Mouse (Mus musculus) ES-Bruce4 (cell line): ENCODE results near the gene Lhfpl2. TPM values are rescaled to one million over a fixed set of nuclear protein-coding genes. Genes with fewer than 3 reads are reported as not detected.

ENCODE experiments used
- H3K27ac ChIP-seq: 2 replicates; pipeline ENCODE4 v1.5.1; 2012; ENCODE audit warnings: low read length, inconsistent platforms; ENCODE audit not compliant: insufficient read depth
- H3K27me3 ChIP-seq: 2 replicates; pipeline ENCODE4 v1.6.1; 2012; ENCODE audit warnings: mild to moderate bottlenecking, low read length, inconsistent platforms; ENCODE audit not compliant: control insufficient read depth, poor library complexity, insufficient read depth, severe bottlenecking
- H3K36me3 ChIP-seq: 2 replicates; pipeline ENCODE4 v1.6.1; 2012; ENCODE audit warnings: inconsistent platforms, mild to moderate bottlenecking, low read length, moderate library complexity; ENCODE audit not compliant: control insufficient read depth, poor library complexity, insufficient read depth, severe bottlenecking
- H3K4me1 ChIP-seq: one replicate; pipeline ENCODE4 v1.8.1; 2011; ENCODE audit warnings: low read length; ENCODE audit not compliant: control insufficient read depth, insufficient read depth
- H3K4me3 ChIP-seq: 2 replicates; pipeline ENCODE4 v1.5.1; 2011; ENCODE audit warnings: low read depth, mild to moderate bottlenecking, low read length
- H3K9ac ChIP-seq: 2 replicates; pipeline ENCODE4 v1.6.1; 2012; ENCODE audit warnings: low read depth, mild to moderate bottlenecking, inconsistent platforms; ENCODE audit not compliant: poor library complexity, severe bottlenecking
- H3K9me3 ChIP-seq: replicated peaks from 2 replicates; pipeline ENCODE4 v1.6.1; 2012; ENCODE audit warnings: mild to moderate bottlenecking, low read length, inconsistent platforms; ENCODE audit not compliant: control insufficient read depth, poor library complexity, insufficient read depth, severe bottlenecking
- CTCF ChIP-seq: IDR thresholded peaks from one replicate; pipeline ENCODE4 v1.8.1; 2011; ENCODE audit warnings: low read depth, low read length
- EP300 ChIP-seq: IDR thresholded peaks from 2 replicates; pipeline ENCODE4 v1.6.1; 2011; ENCODE audit warnings: low read depth, low read length; ENCODE audit not compliant: insufficient read depth
- POLR2A ChIP-seq: IDR thresholded peaks from one replicate; pipeline ENCODE4 v1.8.1; 2011; ENCODE audit warnings: low read length; ENCODE audit not compliant: insufficient read depth
- polyA plus RNA-seq: library from polyadenylated mRNA; stranded (reverse); fragments of >200 nt; gene quantifications from 2 replicates; pipeline ENCODE4 v1.2.4, GENCODE M21; 2011; ENCODE audit warnings: low read depth; ENCODE audit not compliant: missing spikeins, insufficient read depth, insufficient read length

The Lhfpl2 gene
- polyA plus RNA-seq, 1 experiment = 12.5 TPM

GRCm38 (mm10) chr13:94178401-94179040 is 120.9 kb downstream of the Lhfpl2 start:
- H3K4me3 ChIP-seq = no peak overlapping the region
- no peaks in the 10 kb centered on the region for H3K36me3 ChIP-seq
- H3K9ac ChIP-seq = no peak overlapping the region
- no peak for TF ChIP-seq POLR2A
- no peak for TF ChIP-seq EP300
- TF ChIP-seq CTCF = no peak
- H3K27ac ChIP-seq = no peak overlapping the region
- H3K9me3 ChIP-seq = no peaks in the 10 kb centered on the region
- no peaks in the 10 kb centered on the region for H3K4me1 ChIP-seq
- H3K27me3 ChIP-seq = 0 out of 2 replicates have a peak, but pooled peaks cover 2% of the 10 kb centered on the region

- no peaks in the 10 kb centered on the region for H3K27me3 ChIP-seq
- no peak overlapping the region for H3K4me3 ChIP-seq
- no peaks in the 10 kb centered on the region for H3K9me3 ChIP-seq
- H3K4me1 ChIP-seq = no peaks in the 10 kb centered on the region
- no peak for TF ChIP-seq CTCF
- TF ChIP-seq EP300 = no peak
- TF ChIP-seq POLR2A = no peak
- H3K9ac ChIP-seq = no peak overlapping the region
- no peaks in the 10 kb centered on the region for H3K36me3 ChIP-seq
- no peak overlapping the region for H3K27ac ChIP-seq
Measured at GRCm38 (mm10) chr13:94180477-94181420, 123.2 kb downstream of the Lhfpl2 start.

GRCm38 (mm10) chr13:94182026-94182425 is 124.4 kb downstream of the Lhfpl2 start:
- H3K36me3 ChIP-seq = no peaks in the 10 kb centered on the region
- H3K9ac ChIP-seq = no peak overlapping the region
- no peak overlapping the region for H3K4me3 ChIP-seq
- no peak overlapping the region for H3K27ac ChIP-seq
- no peaks in the 10 kb centered on the region for H3K9me3 ChIP-seq
- H3K27me3 ChIP-seq = no peaks in the 10 kb centered on the region
- TF ChIP-seq CTCF (no peak), EP300 (no peak), POLR2A (no peak)
- no peaks in the 10 kb centered on the region for H3K4me1 ChIP-seq

GRCm38 (mm10) chr13:94183372-94184021 is 125.9 kb downstream of the Lhfpl2 start:
- Histone ChIP-seq H3K9me3 (no peaks in the 10 kb centered on the region), H3K36me3 (no peaks in the 10 kb centered on the region), H3K27me3 (no peaks in the 10 kb centered on the region), H3K9ac (no peak overlapping the region), H3K4me3 (no peak overlapping the region), H3K4me1 (no peaks in the 10 kb centered on the region), H3K27ac (no peak overlapping the region)
- TF ChIP-seq CTCF = no peak
- no peak for TF ChIP-seq EP300
- TF ChIP-seq POLR2A = no peak

- TF ChIP-seq CTCF (no peak), POLR2A (no peak), EP300 (no peak)
- no peaks in the 10 kb centered on the region for H3K4me1 ChIP-seq
- no peak overlapping the region for H3K27ac ChIP-seq
- no peaks in the 10 kb centered on the region for H3K36me3 ChIP-seq
- H3K27me3 ChIP-seq = no peaks in the 10 kb centered on the region
- no peaks in the 10 kb centered on the region for H3K9me3 ChIP-seq
- H3K9ac ChIP-seq = no peak overlapping the region
- H3K4me3 ChIP-seq = no peak overlapping the region
Measured at GRCm38 (mm10) chr13:94184726-94185456, 127.3 kb downstream of the Lhfpl2 start.
